Mouse (Mus musculus): ENCODE data around the gene Mis18a. TPM values are rescaled to one million over a fixed set of nuclear protein-coding genes. Genes with fewer than 3 reads are reported as not detected.

Gene Mis18a
- polyA plus RNA-seq, 1 experiment from 2014 or later = 41.9 TPM

DNA sequence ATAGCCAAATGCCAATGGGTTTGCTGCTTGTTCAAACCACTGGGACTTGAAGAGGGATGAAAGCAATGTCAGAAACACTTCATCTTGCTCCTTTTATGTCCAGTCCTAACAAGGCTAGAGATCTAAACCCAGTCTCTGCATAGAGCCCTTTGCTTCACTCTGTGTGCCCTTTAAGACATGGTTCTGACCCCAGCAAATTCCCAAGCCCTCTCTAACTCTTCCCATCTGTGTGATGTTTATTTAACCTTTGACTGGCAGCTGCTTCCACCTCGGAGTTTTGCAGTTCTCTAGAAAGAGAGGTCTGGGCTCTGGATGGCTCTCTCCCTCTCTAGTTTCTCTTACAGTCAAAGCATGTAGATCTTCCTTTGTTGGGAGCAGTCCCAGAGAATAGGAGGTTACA, 23.6 kb downstream of the Mis18a start:
- H3K36me3 ChIP-seq (replicated peaks) = no peaks in the 10 kb centered on the region
- H3K9ac ChIP-seq = no peak overlapping the region
- H3K27ac ChIP-seq (replicated peaks) = no peak overlapping the region
- H3K4me1 ChIP-seq (replicated peaks) = no peaks in the 10 kb centered on the region
- WGBS (ENCODE audit: insufficient replicate concordance) = 6% methylated on average over 1 of the region's 1 CpGs
- ATAC-seq (ENCODE audit: insufficient read depth) = no peak
- no peaks in the 10 kb centered on the region for H3K27me3 ChIP-seq
- no peaks in the 10 kb centered on the region for H3K9me3 ChIP-seq (replicated peaks)
- no peak overlapping the region for H3K4me3 ChIP-seq (replicated peaks)
- H3K4me2 ChIP-seq = no peak overlapping the region

- H3K4me2 ChIP-seq = no peak overlapping the region
- H3K36me3 ChIP-seq (replicated peaks) = no peaks in the 10 kb centered on the region
- 84% methylated on average over 2 of the region's 2 CpGs for WGBS (ENCODE audit: insufficient replicate concordance)
These were observed 25.7 kb downstream of the Mis18a start for GRCm38 (mm10) chr16:90701541-90701940.

DNA sequence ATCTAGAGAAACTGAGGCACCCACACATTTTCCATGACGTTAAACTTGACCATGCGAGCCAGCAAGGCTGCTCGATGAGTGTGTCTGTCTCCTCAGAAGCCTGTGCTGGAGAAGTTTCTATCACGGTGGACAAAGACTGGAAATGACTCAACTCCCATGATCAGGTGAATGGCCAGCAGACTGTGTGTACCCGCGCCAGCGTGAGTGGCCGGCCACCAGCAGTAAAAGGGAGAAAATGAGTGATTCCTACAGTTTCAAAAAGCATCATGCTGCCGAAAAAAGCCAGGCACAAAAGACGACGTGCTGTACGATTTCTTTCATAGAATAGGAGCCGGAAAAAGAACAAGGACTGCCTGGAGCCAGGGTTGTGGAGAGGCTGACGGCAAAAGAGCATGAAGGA, 27.8 kb downstream of the Mis18a start:
- H3K9ac ChIP-seq = no peak overlapping the region
- no peaks in the 10 kb centered on the region for H3K4me1 ChIP-seq (replicated peaks)
- ATAC-seq (ENCODE audit: insufficient read depth) = no peak
- no peak overlapping the region for H3K4me3 ChIP-seq (replicated peaks)
- no peaks in the 10 kb centered on the region for H3K36me3 ChIP-seq (replicated peaks)
- H3K9me3 ChIP-seq (replicated peaks) = no peaks in the 10 kb centered on the region
- no peaks in the 10 kb centered on the region for H3K27me3 ChIP-seq
- no peak overlapping the region for H3K27ac ChIP-seq (replicated peaks)
- no peak overlapping the region for H3K4me2 ChIP-seq
- 62% methylated on average over 14 of the region's 14 CpGs for WGBS (ENCODE audit: insufficient replicate concordance)

More at GRCm38 (mm10) chr16:90701541-90701940, 25.7 kb downstream of the Mis18a start:
- Histone ChIP-seq H3K4me1 (replicated peaks) (no peaks in the 10 kb centered on the region), H3K9ac (no peak overlapping the region), H3K9me3 (replicated peaks) (no peaks in the 10 kb centered on the region), H3K27me3 (no peaks in the 10 kb centered on the region), H3K27ac (replicated peaks) (no peak overlapping the region), H3K4me3 (replicated peaks) (no peak overlapping the region)
- ATAC-seq (ENCODE audit: insufficient read depth) = no peak

DNA sequence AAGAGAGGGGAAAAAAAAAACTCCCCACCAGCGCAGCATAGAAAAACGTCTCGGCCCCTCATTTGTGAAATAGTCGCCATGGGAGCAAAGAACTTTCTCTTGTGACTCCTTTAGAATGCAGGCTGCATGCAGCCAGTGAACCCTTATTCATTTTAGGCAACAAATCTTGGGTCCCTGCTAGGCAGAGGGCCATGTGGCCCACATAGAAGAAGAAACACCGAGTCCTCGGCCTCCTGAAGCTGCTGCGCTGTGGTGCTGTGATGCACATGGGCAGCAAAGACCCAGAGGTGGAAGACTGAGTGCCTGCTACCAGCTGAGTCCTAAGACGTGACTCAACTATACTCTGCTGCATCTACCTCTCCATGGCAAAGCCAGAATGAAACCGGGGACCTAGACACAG, 30.9 kb downstream of the Mis18a start:
- Histone ChIP-seq H3K4me3 (replicated peaks) (no peak overlapping the region), H3K9me3 (replicated peaks) (no peaks in the 10 kb centered on the region), H3K9ac (no peak overlapping the region), H3K27ac (replicated peaks) (no peak overlapping the region), H3K36me3 (replicated peaks) (no peaks in the 10 kb centered on the region), H3K27me3 (no peaks in the 10 kb centered on the region), H3K4me2 (no peak overlapping the region), H3K4me1 (replicated peaks) (no peaks in the 10 kb centered on the region)
- 60% methylated on average over 9 of the region's 9 CpGs for WGBS (ENCODE audit: insufficient replicate concordance)
- ATAC-seq (ENCODE audit: insufficient read depth) = no peak

DNA sequence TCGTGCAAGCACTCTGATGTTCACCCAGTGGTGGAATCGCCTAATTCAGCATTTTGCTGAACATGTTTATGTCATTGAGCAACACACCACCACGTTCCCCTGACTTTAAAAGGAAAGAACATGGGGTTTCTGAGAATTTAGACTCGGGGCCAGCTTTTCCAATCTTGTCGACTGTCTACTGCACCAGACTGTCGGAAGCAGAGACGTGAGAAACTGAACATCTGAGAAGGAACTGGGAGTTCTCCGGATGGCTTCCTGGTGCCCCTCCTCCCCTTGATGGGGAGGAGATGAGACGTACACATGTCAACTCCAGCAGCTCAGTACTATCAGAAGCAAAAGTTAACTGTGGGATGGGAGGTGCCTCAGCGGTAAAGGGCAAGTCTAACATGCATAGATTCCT, 32.1 kb downstream of the Mis18a start:
- Histone ChIP-seq H3K4me1 (replicated peaks) (no peaks in the 10 kb centered on the region), H3K27me3 (no peaks in the 10 kb centered on the region), H3K27ac (replicated peaks) (no peak overlapping the region), H3K9ac (no peak overlapping the region), H3K9me3 (replicated peaks) (no peaks in the 10 kb centered on the region), H3K4me2 (no peak overlapping the region), H3K36me3 (replicated peaks) (no peaks in the 10 kb centered on the region), H3K4me3 (replicated peaks) (no peak overlapping the region)
- WGBS (ENCODE audit: insufficient replicate concordance) = 67% methylated on average over 10 of the region's 10 CpGs
- ATAC-seq (ENCODE audit: insufficient read depth) = no peak

GRCm38 (mm10) chr16:90694719-90695118, 32.5 kb downstream of the Mis18a start:
- ATAC-seq (ENCODE audit: insufficient read depth) = no peak
- H3K4me3 ChIP-seq (replicated peaks) = no peak overlapping the region
- no peak overlapping the region for H3K27ac ChIP-seq (replicated peaks)
- H3K4me1 ChIP-seq (replicated peaks) = no peaks in the 10 kb centered on the region
- H3K4me2 ChIP-seq = no peak overlapping the region
- no peak overlapping the region for H3K9ac ChIP-seq
- no peaks in the 10 kb centered on the region for H3K9me3 ChIP-seq (replicated peaks)
- no peaks in the 10 kb centered on the region for H3K27me3 ChIP-seq
- WGBS (ENCODE audit: insufficient replicate concordance) = 48% methylated on average over 9 of the region's 9 CpGs
- no peaks in the 10 kb centered on the region for H3K36me3 ChIP-seq (replicated peaks)

- Histone ChIP-seq H3K4me2 (no peak overlapping the region), H3K27me3 (no peaks in the 10 kb centered on the region), H3K27ac (replicated peaks) (no peak overlapping the region), H3K9ac (no peak overlapping the region), H3K4me3 (replicated peaks) (no peak overlapping the region), H3K9me3 (replicated peaks) (no peaks in the 10 kb centered on the region), H3K36me3 (replicated peaks) (no peaks in the 10 kb centered on the region), H3K4me1 (replicated peaks) (no peaks in the 10 kb centered on the region)
- WGBS (ENCODE audit: insufficient replicate concordance) = 75% methylated on average over 5 of the region's 5 CpGs
- no peak for ATAC-seq (ENCODE audit: insufficient read depth)
These were observed 33.6 kb downstream of the Mis18a start for GRCm38 (mm10) chr16:90693625-90694024.

DNA sequence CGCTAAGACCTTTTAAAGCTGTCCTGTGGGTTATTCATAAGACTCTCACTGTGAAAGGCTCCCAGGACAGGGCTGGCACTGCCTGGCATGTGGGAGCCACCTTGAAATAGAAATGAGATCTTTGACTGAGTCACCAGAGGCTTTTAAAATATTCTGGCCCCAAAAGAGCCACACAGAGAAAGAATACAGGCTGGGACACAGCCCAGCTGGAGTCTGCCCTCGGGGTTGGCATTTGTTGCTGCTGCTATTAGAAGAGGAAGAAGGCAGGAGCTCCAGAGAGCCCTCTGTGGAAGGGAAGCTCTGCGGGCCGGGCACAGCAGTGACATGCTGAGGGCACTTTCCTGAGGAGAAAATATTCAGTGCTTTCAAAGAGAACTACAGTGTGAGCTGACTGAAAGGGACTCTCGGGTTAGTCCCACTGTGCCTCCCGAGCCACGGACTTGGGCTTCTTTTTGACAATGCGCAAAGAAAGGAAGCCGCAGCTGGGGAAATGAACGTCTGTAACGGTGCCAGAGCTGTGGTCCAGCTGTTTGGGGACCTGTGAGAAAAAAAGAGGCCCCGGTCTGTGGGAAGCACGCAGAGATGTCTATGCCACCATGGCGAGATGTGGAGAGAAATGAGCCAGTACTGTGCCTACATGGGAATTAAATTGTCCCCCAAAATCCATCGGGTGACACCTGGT, 34.4 kb downstream of the Mis18a start:
- H3K4me2 ChIP-seq = no peak overlapping the region
- H3K36me3 ChIP-seq (replicated peaks) = no peaks in the 10 kb centered on the region
- H3K4me1 ChIP-seq (replicated peaks) = no peaks in the 10 kb centered on the region
- no peaks in the 10 kb centered on the region for H3K27me3 ChIP-seq
- ATAC-seq (ENCODE audit: insufficient read depth) = no peak
- H3K27ac ChIP-seq (replicated peaks) = no peak overlapping the region
- H3K9ac ChIP-seq = no peak overlapping the region
- H3K9me3 ChIP-seq (replicated peaks) = no peaks in the 10 kb centered on the region
- WGBS (ENCODE audit: insufficient replicate concordance) = 71% methylated on average over 15 of the region's 15 CpGs
- H3K4me3 ChIP-seq (replicated peaks) = no peak overlapping the region

DNA sequence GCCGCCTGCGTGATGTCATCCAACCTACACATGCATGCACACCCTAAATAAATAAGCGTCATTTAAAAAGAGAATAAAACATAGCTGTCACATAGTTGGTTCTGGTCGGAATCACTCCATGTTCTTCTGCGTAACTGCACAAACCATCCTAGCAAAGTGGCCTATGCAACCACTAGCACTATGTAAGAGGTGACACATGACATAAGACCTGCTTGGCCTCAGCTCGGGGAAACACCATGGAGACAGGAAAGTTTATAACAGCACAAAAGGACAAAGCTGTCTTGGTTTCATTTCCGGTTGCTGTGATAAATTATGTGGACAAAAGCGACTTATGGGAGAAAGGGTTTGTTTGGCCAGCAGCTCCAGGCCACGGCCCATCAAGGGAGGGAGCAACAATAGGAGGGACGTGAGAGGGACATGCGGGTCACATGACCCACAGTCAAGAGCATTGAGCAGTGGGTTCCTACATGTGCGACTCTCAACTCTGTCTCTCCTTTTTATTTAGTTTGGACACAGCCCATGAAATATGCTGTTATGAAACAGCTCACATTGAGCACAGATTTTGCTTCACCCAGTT, 39.4 kb downstream of the Mis18a start:
- Histone ChIP-seq H3K4me3 (replicated peaks) (no peak overlapping the region), H3K36me3 (replicated peaks) (no peaks in the 10 kb centered on the region), H3K27me3 (no peaks in the 10 kb centered on the region), H3K4me1 (replicated peaks) (no peaks in the 10 kb centered on the region; the same call in 1 of the 2 replicates), H3K4me2 (no peak overlapping the region), H3K9ac (no peak overlapping the region), H3K9me3 (replicated peaks) (no peaks in the 10 kb centered on the region), H3K27ac (replicated peaks) (no peak overlapping the region)
- 66% methylated on average over 12 of the region's 12 CpGs for WGBS (ENCODE audit: insufficient replicate concordance)
- ATAC-seq (ENCODE audit: insufficient read depth) = no peak

DNA sequence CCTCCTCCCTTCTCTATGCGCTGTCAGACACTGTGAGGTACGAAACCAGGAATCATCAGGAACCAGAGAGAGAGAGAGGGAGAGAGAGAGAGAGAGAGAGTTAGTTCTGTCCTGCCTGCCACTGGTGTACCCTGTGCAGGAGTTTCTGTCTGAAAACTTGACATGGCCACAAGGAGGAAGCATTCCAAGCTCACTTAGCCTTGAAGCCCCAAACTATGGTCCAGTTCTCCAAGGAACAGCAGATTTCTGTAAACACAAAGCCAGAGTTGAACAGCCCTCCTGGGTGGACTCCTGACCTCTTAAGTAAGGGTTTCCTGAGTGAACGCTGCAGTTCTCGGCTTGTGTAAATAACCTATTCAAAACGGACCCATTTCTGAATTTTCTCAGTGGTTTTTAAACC, 40.2 kb downstream of the Mis18a start:
- no peak for ATAC-seq (ENCODE audit: insufficient read depth)
- H3K27ac ChIP-seq (replicated peaks) = no peak overlapping the region
- no peak overlapping the region for H3K4me2 ChIP-seq
- no peaks in the 10 kb centered on the region for H3K36me3 ChIP-seq (replicated peaks)
- no peak overlapping the region for H3K9ac ChIP-seq
- no peaks in the 10 kb centered on the region; the same call in 1 of the 2 replicates for H3K4me1 ChIP-seq (replicated peaks)
- WGBS (ENCODE audit: insufficient replicate concordance) = 23% methylated on average over 5 of the region's 5 CpGs
- H3K9me3 ChIP-seq (replicated peaks) = no peaks in the 10 kb centered on the region
- H3K27me3 ChIP-seq = no peaks in the 10 kb centered on the region
- H3K4me3 ChIP-seq (replicated peaks) = no peak overlapping the region

DNA sequence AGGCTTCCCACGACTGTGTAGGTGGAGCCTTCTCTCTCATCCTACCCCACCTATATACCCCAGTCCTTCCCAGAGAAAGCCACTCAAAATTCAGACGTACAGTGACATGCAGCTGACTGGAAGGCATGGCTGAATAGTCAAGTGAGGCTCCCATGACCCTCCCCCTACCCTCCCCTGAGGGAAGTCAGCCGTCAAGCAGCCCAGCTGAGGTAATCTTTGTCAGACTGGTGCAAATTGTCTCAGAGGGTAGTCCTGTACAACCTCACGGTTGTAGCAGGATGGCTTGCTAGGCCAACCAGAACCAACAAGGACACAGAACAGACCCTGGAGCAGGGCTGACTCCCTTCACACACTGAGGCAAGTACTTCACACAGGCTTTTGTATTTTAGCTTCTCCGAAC, 43.1 kb downstream of the Mis18a start:
- Histone ChIP-seq H3K4me2 (no peak overlapping the region), H3K36me3 (replicated peaks) (no peaks in the 10 kb centered on the region), H3K27me3 (no peaks in the 10 kb centered on the region), H3K4me1 (replicated peaks) (no peaks in the 10 kb centered on the region; the same call in 1 of the 2 replicates), H3K9ac (no peak overlapping the region), H3K27ac (replicated peaks) (no peak overlapping the region), H3K9me3 (replicated peaks) (no peaks in the 10 kb centered on the region), H3K4me3 (replicated peaks) (no peak overlapping the region)
- WGBS (ENCODE audit: insufficient replicate concordance) = 59% methylated on average over 5 of the region's 5 CpGs
- no peak for ATAC-seq (ENCODE audit: insufficient read depth)

GRCm38 (mm10) chr16:90679984-90680383, 47.2 kb downstream of the Mis18a start:
- WGBS (ENCODE audit: insufficient replicate concordance) = 76% methylated on average over 16 of the region's 16 CpGs
- no peak overlapping the region for H3K4me3 ChIP-seq (replicated peaks)
- H3K4me1 ChIP-seq (replicated peaks) = no peaks in the 10 kb centered on the region
- H3K27me3 ChIP-seq = no peaks in the 10 kb centered on the region
- no peak overlapping the region for H3K27ac ChIP-seq (replicated peaks)
- H3K9ac ChIP-seq = no peak overlapping the region
- H3K36me3 ChIP-seq (replicated peaks) = no peaks in the 10 kb centered on the region
- no peaks in the 10 kb centered on the region for H3K9me3 ChIP-seq (replicated peaks)
- H3K4me2 ChIP-seq = no peak overlapping the region
- no peak for ATAC-seq (ENCODE audit: insufficient read depth)

All from liver, embryonic 15.5 days (tissue).